Mouse (Mus musculus) embryonic stem cell, embryonic (primary cell): ENCODE measurements around the gene Olfr305.
"Not testable (repeated sequence)": the region's sequence is repeated elsewhere in the genome, so short reads cannot be mapped to it uniquely, and the experiment has no call there.

ENCODE experiments used
- CTCF ChIA-PET, 4 experiments: fragments of 300-600 bp in 2 of 4; fragments of 350-600 bp in 2 of 4; sonication (Branson Sonifier 250); formaldehyde crosslinking; loops; one replicate each; lab custom pipeline; 2022; ENCODE audit warnings: inconsistent platforms in 2 of 4; lab: Charles Lee
- POLR2A ChIA-PET, 4 experiments: fragments of 300-600 bp in 2 of 4; fragments of 350-600 bp in 2 of 4; sonication (Branson Sonifier 250); formaldehyde crosslinking; loops; one replicate each; lab custom pipeline; 2022; ENCODE audit warnings: antibody characterized with exemption in 4 of 4, inconsistent platforms in 1 of 4; lab: Charles Lee

Gene Olfr305

GRCm38 (mm10) chr7:86366828-86367227 lies at the start of gene Olfr305:
TSS of gene Olfr305 (minus strand) at chr7:86366928.
- CTCF ChIA-PET = no interaction called here
- POLR2A ChIA-PET = no interaction called here

DNA sequence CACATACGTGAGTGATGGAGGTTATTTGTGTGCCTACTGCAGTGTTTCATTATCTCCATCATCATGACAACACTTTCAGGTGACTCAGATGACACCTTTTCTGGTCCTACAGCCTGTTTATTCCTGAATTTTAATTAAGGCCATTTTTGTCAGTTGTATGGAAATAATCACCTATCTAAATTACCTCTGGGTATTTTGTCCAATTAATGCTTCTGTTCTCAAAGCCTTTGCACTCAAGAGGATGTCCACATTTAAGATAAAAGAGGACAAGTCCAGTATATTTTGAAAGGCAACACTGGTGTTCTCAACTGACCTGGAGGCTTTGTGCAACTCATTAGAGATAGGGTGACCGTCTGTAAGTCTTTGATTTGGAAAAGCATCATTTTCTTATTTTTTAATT lies 36.8 kb upstream of the Olfr305 start, which contains the start of gene Olfr301:
TSS of gene Olfr301 (plus strand) at position 301 of the 400 bp plus-strand sequence.
- ChIA-PET POLR2A (no interaction called here), CTCF (interaction anchor here in 1 of 4 experiments (0.6 kb wide), 1 partner anchor 207 kb away, joined by 3 read pairs; no protein-coding TSS in a partner anchor)

GRCm38 (mm10) chr7:86397689-86398088 lies 31.0 kb upstream of the Olfr305 start, which contains the start of gene Olfr303:
TSS of gene Olfr303 (minus strand) at chr7:86397789.
- POLR2A ChIA-PET = no interaction called here
- CTCF ChIA-PET = no interaction called here

DNA sequence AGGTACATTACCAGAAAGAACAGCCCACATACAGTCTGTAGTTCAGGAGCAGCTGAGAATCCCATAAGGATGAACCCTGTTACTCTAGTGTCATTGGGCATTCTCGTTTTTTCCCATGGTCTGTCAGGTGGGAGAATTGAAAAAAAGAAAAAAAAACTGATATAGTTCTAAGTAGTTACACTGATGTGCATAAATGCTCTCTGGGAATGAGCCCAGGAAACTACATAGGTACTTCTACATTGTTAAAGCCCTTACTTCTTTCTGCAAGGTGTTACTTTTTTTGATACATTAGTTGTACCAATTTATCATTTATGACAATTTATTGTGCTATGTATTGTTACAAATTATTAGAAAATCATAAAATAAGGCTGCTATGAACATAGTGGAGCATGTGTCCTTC lies 19.8 kb upstream of the Olfr305 start, which contains the start of gene Olfr304:
TSS of gene Olfr304 (minus strand) at position 101 of the 400 bp plus-strand sequence.
- POLR2A ChIA-PET = no interaction called here
- CTCF ChIA-PET = no interaction called here

- ChIA-PET POLR2A (no interaction called here), CTCF (no interaction called here)
Observed at GRCm38 (mm10) chr7:86385769-86386168, 19.0 kb upstream of the Olfr305 start.

GRCm38 (mm10) chr7:86346296-86346695 lies 20.4 kb downstream of the Olfr305 start:
- POLR2A ChIA-PET, CTCF ChIA-PET: not testable (repeated sequence)

DNA sequence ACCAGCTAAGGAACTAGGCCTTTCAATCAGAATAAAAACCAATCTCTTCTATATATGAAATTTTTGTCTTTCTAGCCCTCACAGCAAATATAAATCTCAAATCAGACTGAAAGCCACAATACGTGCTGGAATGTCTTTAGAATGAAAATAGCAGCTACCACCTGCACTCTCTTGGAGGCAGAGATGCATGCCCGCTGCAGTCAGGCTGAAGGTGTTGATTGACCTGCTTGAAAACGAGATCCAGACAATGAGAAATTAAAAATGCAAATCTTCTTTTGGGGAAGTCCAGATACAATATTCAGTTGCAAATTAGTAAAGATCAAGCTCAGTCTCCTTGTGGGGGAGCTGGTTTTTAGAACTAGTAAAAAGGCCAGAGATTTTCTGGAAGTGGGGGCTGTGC lies 22.5 kb downstream of the Olfr305 start:
- ChIA-PET CTCF (interaction anchor here in 1 of 4 experiments (0.8 kb wide), 1 partner anchor 472 kb away, joined by 3 read pairs; no protein-coding TSS in a partner anchor), POLR2A (no interaction called here)

GRCm38 (mm10) chr7:86342881-86343565 lies 23.7 kb downstream of the Olfr305 start:
- ChIA-PET CTCF (no interaction called here), POLR2A (no interaction called here)

DNA sequence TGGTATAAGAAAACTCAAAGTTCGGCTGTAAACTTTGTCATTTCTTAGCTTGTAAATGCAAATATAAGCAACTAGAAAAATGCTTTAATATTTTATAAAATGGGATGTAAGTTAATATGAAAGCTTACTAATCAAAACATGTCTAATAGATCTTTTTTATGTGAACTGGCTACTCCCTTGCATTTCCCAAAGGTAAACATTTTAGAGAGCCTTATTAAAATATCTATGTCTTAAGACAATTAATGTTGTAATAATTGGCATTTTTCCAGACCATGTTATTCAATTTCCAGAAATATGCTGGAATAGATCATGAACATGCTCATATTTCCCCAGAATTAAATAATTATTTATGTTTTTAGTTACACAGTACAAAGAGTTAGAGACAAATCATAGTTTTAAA lies 29.2 kb downstream of the Olfr305 start, which contains the start of gene Olfr307:
TSS of gene Olfr307 (minus strand) at position 101 of the 400 bp plus-strand sequence.
- ChIA-PET POLR2A (no interaction called here), CTCF (no interaction called here)

DNA sequence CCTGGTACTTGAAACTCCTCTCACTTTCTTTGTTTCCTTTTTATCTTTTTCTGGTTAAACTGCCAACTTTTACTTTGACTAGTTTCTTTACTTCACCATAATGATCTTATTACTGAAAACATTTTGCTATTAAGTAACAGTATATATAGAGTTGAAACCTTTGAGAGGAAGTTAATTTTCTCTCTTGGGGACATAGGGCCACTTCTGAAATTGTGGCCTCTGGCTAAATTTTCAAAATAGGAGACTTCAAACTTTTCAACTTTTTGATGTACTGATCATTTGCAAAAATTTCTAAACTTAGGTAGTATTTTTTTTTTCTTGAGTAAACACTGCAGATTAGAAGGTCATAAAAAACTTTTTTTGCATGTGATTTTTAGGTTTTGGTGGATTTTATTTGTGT lies 41.2 kb downstream of the Olfr305 start, which contains the start of gene Olfr308:
TSS of gene Olfr308 (minus strand) at position 101 of the 400 bp plus-strand sequence.
- CTCF ChIA-PET = no interaction called here
- POLR2A ChIA-PET = no interaction called here

GRCm38 (mm10) chr7:86321323-86321722 lies 45.4 kb downstream of the Olfr305 start:
- POLR2A ChIA-PET = no interaction called here

GRCm38 (mm10) chr7:86313608-86314007 lies 53.1 kb downstream of the Olfr305 start, which contains the start of gene Olfr309:
TSS of gene Olfr309 (minus strand) at chr7:86313708.
- CTCF ChIA-PET = no interaction called here
- POLR2A ChIA-PET = no interaction called here

More at GRCm38 (mm10) chr7:86321323-86321722, 45.4 kb downstream of the Olfr305 start:
- CTCF ChIA-PET = no interaction called here
